10 mouse cellular contexts compared by ENCODE assay signal in the genomic region with DNA sequence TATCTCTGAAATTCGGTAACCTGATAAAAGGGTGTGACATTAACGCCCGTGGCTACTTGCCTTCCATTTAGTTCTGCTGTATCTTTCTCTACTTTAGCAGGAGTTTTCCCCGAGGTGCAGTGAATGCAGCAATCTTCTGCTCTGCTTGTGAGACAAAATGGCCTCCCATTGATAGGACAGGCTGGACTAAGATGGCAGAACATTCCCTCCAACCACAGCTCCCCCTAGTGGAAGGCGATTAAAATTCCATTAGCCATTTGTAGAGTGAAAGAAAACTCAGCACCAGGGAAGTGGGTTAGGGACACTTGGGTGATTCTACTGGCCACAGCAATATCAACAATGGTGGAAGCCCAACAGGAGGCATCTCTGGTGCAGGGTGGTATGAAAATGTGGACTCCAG. TPM values are rescaled to one million over a fixed set of nuclear protein-coding genes. Genes with fewer than 3 reads are reported as not detected.
DNase-seq lines count a peak whose midpoint lies in the region; ATAC-seq lines count a peak whose summit lies in the region.
"Had no signal": no experiment of that assay in that cellular context is flagged by ENCODE, and none has a peak within 500 bp of the region (broad histone marks: within the 10 kb centered on the region; RNA-seq: fewer than 3 reads in every experiment).

No protein-coding gene starts in this region.

- ATAC-seq in midbrain, embryonic 12.5 days (ENCODE audit: low FRiP score, low read depth): no peak
- no peak for ATAC-seq in midbrain, embryonic 15.5 days (replicated peaks)
- no peak for ATAC-seq in erythroblast, adult 5-6 weeks (replicated peaks; ENCODE audit: low FRiP score, poor library complexity, severe bottlenecking)

- 87% methylated on average over 5 of the region's 5 CpGs for WGBS in midbrain, embryonic 12.5 days
- WGBS in midbrain, embryonic 15.5 days: 83% methylated on average over 5 of the region's 5 CpGs

- intact Hi-C loops in gastrocnemius, postnatal 36 days (cut with DNase I): loop anchor here (5.0 kb wide), 1 partner anchor 35 kb away; the partner anchor contains the start of gene Dtx4

- H3K36me3 ChIP-seq in midbrain, embryonic 12.5 days: peaks cover 67% of the 10 kb centered on the region
- H3K36me3 ChIP-seq in midbrain, embryonic 15.5 days (replicated peaks): peaks cover 23% of the 10 kb centered on the region

- DNase-seq in heart, adult 11 months: peak; percentile 86
- DNase-seq in heart, adult 8-10 months (ENCODE audit: low spot score): no peak
- DNase-seq in brain, adult 2 months (ENCODE audit: low read depth, low spot score): peak; percentile 49
- DNase-seq in mesoderm, embryonic 11.5 days (ENCODE audit: low read depth, low spot score): peak; percentile 68
- no peak for DNase-seq in gastrocnemius, postnatal 36 days

- H3K9me3 ChIP-seq in midbrain, embryonic 12.5 days: no peaks in the 10 kb centered on the region
- H3K9me3 ChIP-seq in midbrain, embryonic 15.5 days: no peaks in the 10 kb centered on the region

- H3K4me2 ChIP-seq in midbrain, embryonic 12.5 days (replicated peaks): no peak overlapping the region
- no peak overlapping the region for H3K4me2 ChIP-seq in midbrain, embryonic 15.5 days

- H3K27me3 ChIP-seq in midbrain, embryonic 12.5 days: no peaks in the 10 kb centered on the region
- H3K27me3 ChIP-seq in midbrain, embryonic 15.5 days (replicated peaks): no peaks in the 10 kb centered on the region

- no peak overlapping the region for H3K4me3 ChIP-seq in midbrain, embryonic 12.5 days
- H3K4me3 ChIP-seq in midbrain, embryonic 15.5 days: no peak overlapping the region

- H3K4me1 ChIP-seq in midbrain, embryonic 12.5 days: peaks cover 3% of the 10 kb centered on the region; the same call in 1 of the 2 replicates
- no peaks in the 10 kb centered on the region for H3K4me1 ChIP-seq in midbrain, embryonic 15.5 days

- 0 out of 2 replicates have a peak overlapping the region, but pooled peaks have one; percentile 35 for H3K27ac ChIP-seq in midbrain, embryonic 12.5 days (replicated peaks)
- no peak overlapping the region for H3K27ac ChIP-seq in midbrain, embryonic 15.5 days

- H3K9ac ChIP-seq in midbrain, embryonic 12.5 days (replicated peaks): no peak overlapping the region
- H3K9ac ChIP-seq in midbrain, embryonic 15.5 days: no peak overlapping the region

RNA-seq across cellular contexts. Expression of gene Mpeg1, which starts 6.9 kb away (rescaled TPM):
- 10 to 100 TPM in 1 of 4 experiments, 1 to 10 TPM in 3; 5.5 to 14.8 (median 6.2) TPM for total RNA-seq in heart, adult 8-10 months (2022)
- polyA plus RNA-seq in midbrain, embryonic 12.5 days (2016; fragmentation: Nextera tagmentation; extraction: Ambion mirVana): 0.43 and 0.48 TPM in 2 replicates
- polyA plus RNA-seq in midbrain, embryonic 15.5 days (2015; fragmentation: Nextera tagmentation; extraction: Ambion mirVana): 0.62 and 0.73 TPM in 2 replicates
- 1 to 10 TPM; 1.1 to 2.7 TPM for total RNA-seq in gastrocnemius, postnatal 36 days (2021)
- 92.8 and 101 TPM in 2 replicates for total RNA-seq in erythroblast, adult 5-6 weeks (2015; ENCODE audit: low replicate concordance)
- total RNA-seq in erythroblast, adult 5-6 weeks (2017; ENCODE audit: low replicate concordance): 46.2 and 49.6 TPM in 2 replicates

RNA-seq across cellular contexts. Expression of gene Dtx4, which starts 33.8 kb away (rescaled TPM):
- 1 to 10 TPM; 4.1 to 5.4 (median 4.7) TPM for total RNA-seq in heart, adult 8-10 months (2022)
- polyA plus RNA-seq in midbrain, embryonic 12.5 days (2016; fragmentation: Nextera tagmentation; extraction: Ambion mirVana): 63.5 and 67.3 TPM in 2 replicates
- polyA plus RNA-seq in midbrain, embryonic 15.5 days (2015; fragmentation: Nextera tagmentation; extraction: Ambion mirVana): 43.3 and 43.4 TPM in 2 replicates
- total RNA-seq in gastrocnemius, postnatal 36 days (2021): 1 to 10 TPM; 5.2 to 5.3 TPM
- 8.3 and 8.6 TPM in 2 replicates for total RNA-seq in erythroblast, adult 5-6 weeks (2015; ENCODE audit: low replicate concordance)
- total RNA-seq in erythroblast, adult 5-6 weeks (2017; ENCODE audit: low replicate concordance): 4.2 and 6.0 TPM in 2 replicates

RNA-seq across cellular contexts. Expression of gene Pfpl, which starts 39.7 kb away (rescaled TPM):
- total RNA-seq in heart, adult 8-10 months (2022): not detected
- not detected in 2 replicates for polyA plus RNA-seq in midbrain, embryonic 12.5 days (2016; fragmentation: Nextera tagmentation; extraction: Ambion mirVana)
- not detected in 2 replicates for polyA plus RNA-seq in midbrain, embryonic 15.5 days (2015; fragmentation: Nextera tagmentation; extraction: Ambion mirVana)
- total RNA-seq in gastrocnemius, postnatal 36 days (2021): not detected
- total RNA-seq in erythroblast, adult 5-6 weeks (2015; ENCODE audit: low replicate concordance): not detected in 2 replicates
- not detected in 2 replicates for total RNA-seq in erythroblast, adult 5-6 weeks (2017; ENCODE audit: low replicate concordance)
- polyA plus RNA-seq: intestine, embryonic 14.5 days; neural tube, embryonic 14.5 days had no signal

RNA-seq across cellular contexts. Expression of gene Olfr1441, which starts 50.2 kb away (rescaled TPM):
- not detected for total RNA-seq in heart, adult 8-10 months (2022)
- polyA plus RNA-seq in midbrain, embryonic 12.5 days (2016; fragmentation: Nextera tagmentation; extraction: Ambion mirVana): not detected in 2 replicates
- polyA plus RNA-seq in midbrain, embryonic 15.5 days (2015; fragmentation: Nextera tagmentation; extraction: Ambion mirVana): not detected in 2 replicates
- total RNA-seq in gastrocnemius, postnatal 36 days (2021): not detected
- total RNA-seq in erythroblast, adult 5-6 weeks (2015; ENCODE audit: low replicate concordance): not detected in 2 replicates
- not detected in 2 replicates for total RNA-seq in erythroblast, adult 5-6 weeks (2017; ENCODE audit: low replicate concordance)
- polyA plus RNA-seq: intestine, embryonic 14.5 days; neural tube, embryonic 14.5 days had no signal

Comparison
In these comparisons a context has a peak if more than half of its experiments do, and no peak if none do; other contexts are left out.
1. DNase-seq: peak in heart, adult 11 months (single experiment), brain, adult 2 months (single experiment) and mesoderm, embryonic 11.5 days (single experiment); none in heart, adult 8-10 months (single experiment) and gastrocnemius, postnatal 36 days (0 of 2).